Mouse (Mus musculus) layer of hippocampus, adult 11-12 months (tissue): ENCODE data around the gene Mllt3.

ENCODE experiments used
- DNase-seq: peaks from one replicate; pipeline ENCODE4 v3.0.0; 2022; ENCODE audit warnings: low spot score

Gene Mllt3

DNA sequence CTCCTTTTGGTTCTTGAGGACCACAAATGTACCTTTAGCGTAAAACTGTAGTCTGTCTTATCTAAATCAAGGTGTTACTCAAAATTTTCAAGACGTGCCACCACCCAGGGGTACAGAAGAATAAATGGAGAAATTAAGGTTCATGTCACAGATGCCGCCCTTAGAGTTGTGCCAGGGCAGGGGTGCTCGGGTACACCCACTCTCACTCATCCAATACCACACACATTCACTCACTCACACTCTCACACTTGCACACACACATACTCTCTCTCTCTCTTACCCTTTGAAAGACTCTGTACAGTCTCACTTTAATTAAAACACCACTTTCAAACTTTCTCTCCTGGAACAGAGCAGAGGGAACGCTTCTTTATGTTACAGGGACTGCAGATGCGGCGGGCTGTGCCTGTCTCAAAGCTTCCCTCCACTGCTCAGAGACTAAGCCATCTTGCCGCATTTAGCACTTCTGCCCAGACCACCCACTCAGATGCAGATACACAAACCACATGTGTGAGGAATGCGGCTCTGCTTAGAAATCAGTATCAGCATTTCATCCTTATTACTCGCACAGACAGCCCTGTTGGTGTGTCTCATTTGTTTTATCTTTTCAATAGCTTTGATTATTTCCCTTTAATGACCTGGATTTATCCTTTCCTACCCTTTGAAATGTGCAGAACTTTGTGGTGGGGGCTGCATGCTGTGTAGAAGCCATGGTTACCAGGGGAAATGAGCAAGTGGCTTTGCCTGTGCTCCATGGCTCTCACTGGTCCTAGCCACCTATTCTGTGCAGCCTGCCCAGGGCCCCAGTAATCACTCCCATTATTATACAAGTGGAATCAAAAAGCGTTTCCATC, 265.2 kb downstream of the Mllt3 start:
- DNase-seq, result no peak

DNA sequence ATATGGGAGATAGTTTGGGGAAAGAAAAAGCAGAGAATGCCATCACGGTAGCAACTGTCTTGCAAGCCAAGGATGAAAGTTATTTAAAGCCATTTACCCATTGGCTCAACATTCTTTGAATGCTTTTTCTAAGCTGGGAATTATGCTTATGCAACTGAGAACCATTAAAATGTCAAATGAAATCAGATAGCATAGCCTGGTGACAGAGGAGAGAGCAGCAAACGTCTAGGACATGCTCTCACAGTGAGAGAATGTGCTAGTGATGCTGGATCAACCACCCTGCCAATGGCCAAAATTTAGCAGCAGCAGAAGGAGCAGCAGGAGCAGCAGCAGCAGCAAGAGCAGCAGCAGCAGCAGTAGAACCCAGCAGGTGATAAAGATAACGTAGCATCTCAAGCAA, 267.4 kb downstream of the Mllt3 start:
- DNase-seq, result no peak

- DNase-seq, result no peak
Measured at GRCm38 (mm10) chr4:87761075-87761474, 272.1 kb downstream of the Mllt3 start.

GRCm38 (mm10) chr4:87760297-87760696, 272.9 kb downstream of the Mllt3 start:
- no peak for DNase-seq

GRCm38 (mm10) chr4:87759625-87760024, 273.5 kb downstream of the Mllt3 start:
- no peak for DNase-seq

DNA sequence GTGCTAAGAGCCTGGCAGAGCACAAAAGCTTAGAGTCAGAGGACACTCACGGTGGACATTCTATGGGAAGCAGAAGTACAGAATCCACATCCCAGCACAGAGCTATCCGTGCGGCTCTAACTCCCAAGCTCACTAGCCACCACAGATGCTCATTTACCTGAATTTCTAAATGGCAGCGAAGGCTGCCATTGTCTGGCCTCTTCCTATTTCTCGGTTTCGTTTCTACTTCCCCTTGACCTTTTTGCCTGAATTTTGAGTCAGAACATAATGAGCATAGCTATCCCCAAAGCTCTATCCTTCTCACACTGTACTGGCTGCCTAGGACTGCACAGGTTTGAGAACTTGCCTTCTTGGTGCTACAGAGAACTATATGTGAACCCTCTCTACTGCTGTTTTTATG, 274.1 kb downstream of the Mllt3 start:
- DNase-seq, result no peak

DNA sequence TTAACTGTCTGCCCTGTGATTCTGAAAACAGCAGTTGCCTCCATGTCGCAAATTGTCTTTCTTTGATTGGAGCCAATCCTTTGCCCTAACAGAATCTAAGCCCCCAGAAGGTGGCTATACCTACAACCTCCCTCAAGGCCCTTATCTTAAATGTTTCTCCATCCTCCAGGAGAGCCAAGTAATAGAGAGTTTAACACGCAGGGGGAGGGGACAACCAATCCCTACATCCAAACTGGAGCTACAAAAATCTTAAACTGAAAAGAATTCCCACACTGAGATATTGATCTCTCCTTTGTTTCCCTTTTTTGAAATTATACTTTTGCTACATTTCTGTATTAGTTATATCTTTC, 281.7 kb downstream of the Mllt3 start:
- no peak for DNase-seq

DNA sequence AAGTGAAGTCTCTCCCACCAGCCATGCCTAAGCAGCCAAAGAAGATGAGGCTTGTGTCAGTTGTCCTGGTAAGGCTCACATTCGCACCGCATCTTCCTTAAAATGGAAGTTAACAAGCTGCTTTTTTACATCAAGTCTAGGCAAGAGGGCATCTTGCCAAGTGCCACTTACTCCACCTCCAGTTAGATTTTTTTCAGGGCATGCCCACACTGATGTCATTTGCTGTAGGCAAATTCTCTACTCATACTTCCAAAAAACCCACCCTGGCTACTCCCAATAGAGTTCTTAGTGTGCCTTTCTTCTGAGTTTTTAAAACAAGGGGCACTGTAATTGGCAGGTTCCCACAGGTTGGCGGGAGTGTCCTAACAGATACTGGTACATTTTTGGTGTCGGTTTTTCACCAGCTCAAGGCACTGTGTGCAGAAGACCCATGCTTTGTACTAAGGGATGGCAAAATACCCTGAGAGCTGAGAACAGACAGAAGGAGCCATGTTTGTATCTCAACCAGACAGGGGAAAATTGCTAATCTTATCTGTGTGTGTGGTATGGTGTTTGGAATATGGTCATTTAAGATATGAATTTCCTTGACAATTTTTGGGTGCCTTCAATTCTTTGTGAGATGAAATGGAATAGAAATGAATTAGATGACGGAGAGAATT, 282.2 kb downstream of the Mllt3 start:
- no peak for DNase-seq

- DNase-seq, result no peak
Measured at GRCm38 (mm10) chr4:87749532-87750234, 283.5 kb downstream of the Mllt3 start.

DNA sequence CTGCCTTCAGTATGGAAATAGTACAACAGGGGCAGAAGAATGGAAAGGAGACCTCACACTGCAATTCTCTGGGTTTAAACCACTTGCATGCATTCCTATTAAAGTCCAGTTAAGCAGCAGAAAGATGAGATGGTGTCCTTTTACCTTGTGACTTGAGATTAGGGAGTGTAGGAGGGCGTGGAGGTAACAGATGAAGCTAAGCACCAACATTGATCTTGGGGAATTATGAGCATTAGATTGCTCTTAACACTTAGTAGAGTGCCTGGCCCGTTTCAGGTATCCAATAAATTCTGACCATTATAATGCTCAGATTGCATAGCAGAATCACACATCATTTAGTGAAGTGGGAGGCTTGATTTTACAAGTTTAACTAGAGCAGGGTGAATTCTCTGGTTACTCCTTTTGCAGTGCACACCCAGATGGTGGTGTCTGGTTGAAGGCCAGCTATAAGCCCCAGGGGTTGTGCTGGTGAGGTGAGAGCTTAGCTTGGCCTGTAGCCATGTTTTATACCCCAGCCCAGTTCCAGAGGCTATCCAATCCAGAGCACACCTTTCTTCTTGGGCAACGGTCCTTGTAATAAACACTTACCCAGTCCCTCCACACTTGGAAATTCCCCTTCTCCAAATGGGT, 288.0 kb downstream of the Mllt3 start:
- no peak for DNase-seq

DNA sequence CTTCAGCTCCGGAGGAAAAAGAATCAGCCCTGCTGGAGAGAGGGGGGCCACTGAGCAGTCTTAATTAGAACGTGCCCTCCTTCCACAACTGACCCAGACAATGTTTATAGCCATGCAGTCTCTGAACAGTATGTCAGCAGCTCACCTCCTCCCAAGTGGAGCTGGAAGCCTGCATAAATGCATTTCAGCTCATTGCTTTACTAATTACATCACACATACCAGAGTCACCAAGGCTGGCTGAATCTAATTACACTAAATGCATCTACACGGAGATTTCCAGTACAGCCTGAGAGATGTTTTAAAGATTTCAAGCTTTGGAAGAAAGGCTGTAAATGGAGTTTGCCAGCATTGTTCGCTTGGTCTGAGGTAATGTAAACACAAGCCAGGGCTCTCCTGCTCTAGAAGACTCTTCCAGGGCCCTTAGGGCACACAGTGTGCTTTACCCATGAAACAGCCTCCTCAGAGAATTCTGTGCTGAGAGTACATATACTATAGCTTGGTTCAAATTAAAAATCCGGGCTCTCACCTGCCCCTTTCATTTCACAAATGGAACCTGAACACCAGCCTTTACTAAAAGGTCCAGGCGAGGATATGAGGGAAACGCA, 293.5 kb downstream of the Mllt3 start:
- no peak for DNase-seq

DNA sequence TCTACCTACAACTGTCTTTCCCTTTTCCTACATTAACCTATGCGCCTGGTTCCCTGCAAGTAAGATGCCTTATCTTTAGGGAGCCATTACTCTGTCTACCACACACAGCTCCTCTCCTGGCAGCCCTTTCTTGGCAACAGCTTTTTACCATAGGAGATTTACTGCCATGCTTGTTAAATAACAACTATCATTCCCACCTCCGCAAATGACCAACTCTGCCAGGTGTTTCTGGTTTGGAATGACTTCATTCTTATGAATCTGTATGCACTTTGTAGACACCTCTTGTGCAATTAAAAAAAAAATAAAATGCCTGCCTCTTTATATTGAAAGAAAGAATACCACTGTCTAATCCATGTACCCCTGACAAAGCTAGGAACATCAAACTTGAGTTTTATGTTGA, 294.1 kb downstream of the Mllt3 start:
- DNase-seq, result no peak

GRCm38 (mm10) chr4:87737201-87737806, 295.9 kb downstream of the Mllt3 start:
- DNase-seq, result no peak

GRCm38 (mm10) chr4:87736779-87737178, 296.4 kb downstream of the Mllt3 start:
- no peak for DNase-seq

GRCm38 (mm10) chr4:87731118-87731672, 302.0 kb downstream of the Mllt3 start:
- DNase-seq, result no peak

DNA sequence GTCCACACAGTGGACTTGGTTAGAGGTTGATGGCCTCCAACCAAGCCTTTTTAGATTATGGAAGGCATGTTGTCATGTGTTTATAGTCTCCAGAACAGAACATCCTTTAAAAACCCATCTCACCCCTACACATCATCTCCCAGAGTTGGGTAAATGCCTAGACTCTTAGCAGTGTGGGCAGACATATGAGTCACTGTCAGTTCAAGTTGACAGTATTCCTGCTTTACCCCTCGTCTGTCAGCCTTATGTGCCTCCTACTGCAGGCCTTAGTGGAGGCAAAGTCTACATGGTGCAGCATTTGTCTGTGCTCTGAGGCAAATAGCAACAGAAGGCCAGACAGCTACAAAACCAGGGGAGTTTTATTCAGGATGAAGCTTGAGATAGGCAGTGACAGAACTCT, 304.6 kb downstream of the Mllt3 start:
- peak; percentile 70 for DNase-seq

GRCm38 (mm10) chr4:87723448-87723847, 309.7 kb downstream of the Mllt3 start:
- no peak for DNase-seq
